Mouse (Mus musculus) embryonic facial prominence, embryonic 11.5 days (tissue): ENCODE results near the gene Ston2. TPM values are rescaled to one million over a fixed set of nuclear protein-coding genes. Genes with fewer than 3 reads are reported as not detected.

Experiments
- ATAC-seq: fragments of 200-750 bp; cut with Nextera tagmentation; replicated peaks from 2 replicates; pipeline ENCODE4 v1.8.0; 2017; ENCODE audit warnings: low read depth; ENCODE audit not compliant: insufficient number of reproducible peaks, low FRiP score, low TSS enrichment
- DNase-seq: peaks from one replicate; pipeline ENCODE4 v3.0.0-alpha.2; 2015; ENCODE audit warnings: low spot score
- H3K27ac ChIP-seq: fragments of 300-500 bp; sonication (generic); replicated peaks from 2 replicates; pipeline ENCODE4 v1.5.1; 2014; ENCODE audit warnings: mild to moderate bottlenecking, low read depth, low read length, control low read depth
- H3K27me3 ChIP-seq: fragments of 300-500 bp; sonication (generic); 2 replicates; pipeline ENCODE4 v1.6.1; 2014; ENCODE audit warnings: mild to moderate bottlenecking, low read length, moderate library complexity, mixed read lengths; ENCODE audit not compliant: control insufficient read depth, insufficient read depth
- H3K36me3 ChIP-seq: fragments of 300-500 bp; sonication (generic); replicated peaks from 2 replicates; pipeline ENCODE4 v1.6.1; 2014; ENCODE audit warnings: low read depth, mild to moderate bottlenecking, low read length, moderate library complexity, mixed read lengths; ENCODE audit not compliant: control insufficient read depth, insufficient read depth
- H3K4me1 ChIP-seq: fragments of 300-500 bp; sonication (generic); 2 replicates; pipeline ENCODE4 v1.6.1; 2014; ENCODE audit warnings: low read length, mixed read lengths; ENCODE audit not compliant: control insufficient read depth, insufficient read depth
- H3K4me2 ChIP-seq: fragments of 300-500 bp; sonication (generic); 2 replicates; pipeline ENCODE4 v1.6.1; 2014; ENCODE audit warnings: low read depth, mild to moderate bottlenecking, control low read depth, low read length, moderate library complexity
- H3K4me3 ChIP-seq: fragments of 300-500 bp; sonication (generic); 2 replicates; pipeline ENCODE4 v1.5.1; 2014; ENCODE audit warnings: low read depth, low read length, control low read depth
- H3K9ac ChIP-seq: fragments of 300-500 bp; sonication (generic); replicated peaks from 2 replicates; pipeline ENCODE4 v1.6.1; 2014; ENCODE audit warnings: mild to moderate bottlenecking, control low read depth, low read length
- H3K9me3 ChIP-seq: fragments of 300-500 bp; sonication (generic); replicated peaks from 2 replicates; pipeline ENCODE4 v1.6.1; 2016; ENCODE audit warnings: mild to moderate bottlenecking, low read length, inconsistent platforms, mixed read lengths; ENCODE audit not compliant: control insufficient read depth
- WGBS: fragments of 180-500 bp; shearing (Covaris S2); extraction: QIAGEN DNeasy Blood & Tissue Kit; methylation state at CpG from one replicate; pipeline ENCODE4 v1.1.7; 2014; 5-methylcytosine and 5-hydroxymethylcytosine counted together
- polyA plus RNA-seq: library from polyadenylated mRNA; unstranded; fragments of >200 nt; fragmentation: Nextera tagmentation; extraction: Ambion mirVana; gene quantifications from 2 replicates; pipeline ENCODE4 v1.2.1, GENCODE M21; 2014

Gene Ston2
- polyA plus RNA-seq, 1 experiment from 2014 or later: 5.4 TPM

DNA sequence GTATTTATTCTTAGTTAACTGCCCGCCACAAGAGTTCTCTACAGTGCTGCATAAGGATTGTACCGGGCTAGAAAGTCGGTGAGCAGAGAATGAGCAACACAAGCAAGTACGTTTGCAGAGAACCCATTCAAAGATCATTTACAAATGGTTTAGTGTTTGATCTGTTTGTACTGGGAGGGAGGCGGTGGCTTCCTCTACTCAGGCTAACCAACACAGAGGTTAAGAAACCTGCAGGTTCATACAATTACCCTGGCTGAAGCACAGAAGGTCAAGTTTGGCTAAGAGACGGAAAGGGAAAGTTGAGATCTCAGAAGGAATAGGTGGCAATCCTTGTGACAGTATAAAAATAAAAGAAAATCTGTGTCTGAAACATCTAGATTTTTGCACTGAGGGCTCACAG, 72.5 kb downstream of the Ston2 start:
- Histone ChIP-seq H3K4me3 (no peak overlapping the region), H3K27ac (no peak overlapping the region), H3K9ac (no peak overlapping the region), H3K4me2 (no peak overlapping the region), H3K36me3 (no peaks in the 10 kb centered on the region), H3K27me3 (no peaks in the 10 kb centered on the region), H3K4me1 (no peaks in the 10 kb centered on the region), H3K9me3 (no peaks in the 10 kb centered on the region)
- DNase-seq (no peak), ATAC-seq (no peak)
- WGBS: 77% methylated on average over 6 of the region's 6 CpGs

DNA sequence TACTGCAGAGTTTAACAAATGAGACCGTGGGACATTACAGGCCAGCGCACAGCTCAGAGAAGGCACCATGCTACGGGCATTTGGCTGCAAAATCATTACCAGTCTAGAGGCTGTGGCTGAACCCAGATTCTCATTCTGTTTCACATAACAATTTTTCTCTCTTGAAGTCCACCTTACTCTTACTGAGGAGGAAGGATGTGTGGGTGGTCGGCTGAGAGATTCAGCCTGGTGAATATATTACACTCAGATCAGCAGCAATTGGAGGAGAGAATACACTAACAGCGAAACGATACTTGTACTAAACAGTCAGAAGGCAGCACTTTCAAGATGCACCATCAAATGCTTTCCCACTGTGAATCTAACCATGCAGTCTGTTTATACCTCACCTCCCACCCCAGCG, 74.8 kb downstream of the Ston2 start:
- no peak overlapping the region for H3K4me3 ChIP-seq
- 90% methylated on average over 7 of the region's 7 CpGs for WGBS
- H3K27ac ChIP-seq: no peak overlapping the region
- ATAC-seq (no peak), DNase-seq (no peak)
- H3K27me3 ChIP-seq: no peaks in the 10 kb centered on the region
- no peaks in the 10 kb centered on the region for H3K9me3 ChIP-seq
- H3K4me1 ChIP-seq: no peaks in the 10 kb centered on the region
- H3K36me3 ChIP-seq: no peaks in the 10 kb centered on the region
- H3K9ac ChIP-seq: no peak overlapping the region
- H3K4me2 ChIP-seq: no peak overlapping the region

DNA sequence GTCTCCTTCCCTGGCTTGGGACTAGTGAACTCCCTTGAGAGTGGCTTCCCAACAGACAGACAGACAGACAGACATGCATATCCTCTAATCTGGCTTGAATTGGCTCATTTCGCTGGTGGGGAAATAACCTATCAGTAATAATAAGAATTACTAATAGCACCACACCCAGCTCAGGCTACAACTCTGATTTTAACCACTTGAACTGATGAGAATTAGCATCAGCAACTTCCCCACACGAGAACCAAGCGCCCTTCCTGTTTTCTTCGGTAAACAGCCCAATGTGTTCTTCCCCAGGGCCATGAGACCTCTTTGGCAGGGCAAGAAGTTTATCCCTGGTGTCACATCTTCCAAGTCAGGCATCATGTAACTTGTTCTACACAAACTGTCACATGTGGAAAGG, 76.5 kb downstream of the Ston2 start:
- DNase-seq (no peak), ATAC-seq (no peak)
- H3K27me3 ChIP-seq: no peaks in the 10 kb centered on the region
- H3K27ac ChIP-seq: no peak overlapping the region
- no peak overlapping the region for H3K4me2 ChIP-seq
- no peaks in the 10 kb centered on the region for H3K4me1 ChIP-seq
- no peak overlapping the region for H3K4me3 ChIP-seq
- WGBS: 83% methylated on average over 4 of the region's 4 CpGs
- H3K9me3 ChIP-seq: no peaks in the 10 kb centered on the region
- no peaks in the 10 kb centered on the region for H3K36me3 ChIP-seq
- no peak overlapping the region for H3K9ac ChIP-seq

DNA sequence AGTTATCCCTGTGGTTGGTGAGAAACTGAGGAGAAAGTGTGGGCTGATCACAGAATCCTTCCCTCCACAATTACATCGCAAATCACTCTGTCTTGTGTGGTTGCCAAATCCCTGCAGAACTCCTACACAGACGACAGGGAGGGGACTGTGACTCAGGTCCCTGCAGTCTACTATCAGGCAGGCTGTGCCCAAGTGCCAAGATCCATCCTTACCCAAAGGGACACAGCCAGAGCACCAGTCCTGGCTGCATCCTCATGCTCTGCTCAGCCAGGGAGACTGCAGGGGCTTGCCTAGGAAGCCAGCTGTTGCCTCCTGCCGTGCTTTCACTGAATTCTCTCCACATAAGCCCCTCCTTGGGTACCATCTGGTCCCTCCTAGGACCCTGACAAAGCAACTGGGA, 77.3 kb downstream of the Ston2 start:
- Histone ChIP-seq H3K4me2 (no peak overlapping the region), H3K4me3 (no peak overlapping the region), H3K27me3 (no peaks in the 10 kb centered on the region), H3K9ac (no peak overlapping the region), H3K4me1 (no peaks in the 10 kb centered on the region), H3K9me3 (no peaks in the 10 kb centered on the region), H3K36me3 (no peaks in the 10 kb centered on the region), H3K27ac (no peak overlapping the region)
- no peak for DNase-seq
- ATAC-seq: no peak
- WGBS: 57% methylated on average over 3 of the region's 3 CpGs

DNA sequence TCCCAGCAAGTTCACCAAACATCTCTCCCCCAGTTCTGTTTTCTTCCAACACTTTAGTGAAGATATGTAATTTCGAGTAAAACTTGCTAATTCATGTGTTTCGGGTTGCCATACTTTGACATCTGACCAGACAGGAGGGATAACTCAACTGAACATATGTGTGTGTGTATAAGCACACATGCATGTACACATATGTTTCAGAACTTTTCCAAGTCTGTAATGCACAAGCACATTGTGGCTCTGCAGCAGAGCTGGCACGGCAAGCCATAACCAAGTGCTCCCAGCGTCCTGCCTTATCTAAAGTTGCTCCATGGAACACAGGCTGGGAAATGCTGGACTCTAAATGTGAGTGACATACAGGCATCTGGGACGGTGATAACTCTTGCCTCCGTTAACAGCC, 78.6 kb downstream of the Ston2 start:
- H3K4me2 ChIP-seq: no peak overlapping the region
- H3K27ac ChIP-seq: no peak overlapping the region
- H3K4me1 ChIP-seq: no peaks in the 10 kb centered on the region
- ATAC-seq (no peak), DNase-seq (no peak)
- no peak overlapping the region for H3K4me3 ChIP-seq
- H3K9ac ChIP-seq: no peak overlapping the region
- no peaks in the 10 kb centered on the region for H3K27me3 ChIP-seq
- no peaks in the 10 kb centered on the region for H3K9me3 ChIP-seq
- no peaks in the 10 kb centered on the region for H3K36me3 ChIP-seq
- 77% methylated on average over 6 of the region's 6 CpGs for WGBS

DNA sequence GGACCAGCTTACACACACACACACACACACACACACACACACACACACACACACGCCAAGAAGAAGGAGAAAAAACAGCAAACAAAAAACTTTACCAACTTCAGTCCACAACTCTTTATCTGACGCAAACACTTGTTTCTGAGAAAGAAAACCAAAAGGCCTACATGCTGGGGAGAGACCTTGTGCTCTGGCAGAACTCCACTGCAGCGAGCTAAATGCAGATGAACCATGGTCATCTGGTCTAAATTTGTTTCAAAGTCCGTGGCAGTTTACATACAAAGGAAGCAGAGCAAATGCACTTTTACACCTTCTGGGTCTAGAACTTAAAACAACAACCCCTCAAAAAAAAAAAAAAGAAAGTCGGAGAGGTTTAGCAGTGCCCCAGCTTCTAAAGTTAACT, 79.0 kb downstream of the Ston2 start:
- Histone ChIP-seq H3K27me3 (no peaks in the 10 kb centered on the region), H3K9me3 (no peaks in the 10 kb centered on the region), H3K9ac (no peak overlapping the region), H3K4me1 (no peaks in the 10 kb centered on the region), H3K4me2 (no peak overlapping the region), H3K36me3 (no peaks in the 10 kb centered on the region), H3K27ac (no peak overlapping the region), H3K4me3 (no peak overlapping the region)
- ATAC-seq: no peak
- 53% methylated on average over 5 of the region's 5 CpGs for WGBS
- DNase-seq: no peak

DNA sequence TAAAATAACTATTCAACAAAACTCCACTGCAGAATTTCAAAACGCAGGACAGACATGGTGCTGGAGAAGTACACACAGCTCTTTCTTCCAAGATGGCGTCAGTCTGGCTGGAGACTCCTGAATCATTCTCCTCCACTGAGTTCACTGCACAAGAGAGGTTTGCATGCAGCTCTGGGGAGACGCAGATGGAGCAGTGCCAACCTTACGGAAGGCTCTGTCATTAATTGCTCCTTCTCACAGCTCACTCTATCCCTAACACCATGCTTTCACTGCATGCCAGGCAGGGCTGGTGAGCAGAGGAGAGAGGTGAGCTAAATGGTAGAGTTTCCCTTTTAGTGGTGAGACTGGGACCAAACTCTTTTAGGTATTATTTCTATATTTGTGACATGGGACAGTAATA, 80.4 kb downstream of the Ston2 start:
- no peaks in the 10 kb centered on the region for H3K9me3 ChIP-seq
- ATAC-seq (no peak), DNase-seq (no peak)
- H3K27me3 ChIP-seq: no peaks in the 10 kb centered on the region
- H3K4me2 ChIP-seq: no peak overlapping the region
- 96% methylated on average over 4 of the region's 4 CpGs for WGBS
- no peaks in the 10 kb centered on the region for H3K4me1 ChIP-seq
- H3K9ac ChIP-seq: no peak overlapping the region
- no peaks in the 10 kb centered on the region for H3K36me3 ChIP-seq
- no peak overlapping the region for H3K27ac ChIP-seq
- H3K4me3 ChIP-seq: no peak overlapping the region

DNA sequence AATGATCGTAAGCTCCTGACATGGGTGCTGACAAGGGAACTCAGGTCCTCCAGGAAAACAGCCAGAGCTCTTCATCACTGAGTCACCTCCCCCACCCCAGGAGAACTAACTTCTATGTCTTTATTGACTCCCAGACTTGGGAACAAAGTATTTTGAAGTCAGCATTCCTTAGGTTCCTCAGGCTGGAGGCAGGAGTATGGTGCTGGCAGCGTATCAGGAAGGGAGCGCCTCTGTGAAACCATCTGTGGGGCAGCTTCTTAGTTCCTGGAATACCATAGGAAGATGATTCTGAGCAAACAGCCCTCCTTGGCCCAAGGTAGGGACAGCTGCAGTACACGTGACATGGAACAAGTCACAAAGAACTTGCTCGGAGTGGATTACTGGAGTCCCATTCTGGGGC, 84.7 kb downstream of the Ston2 start:
- ATAC-seq (no peak), DNase-seq (no peak)
- Histone ChIP-seq H3K9me3 (no peaks in the 10 kb centered on the region), H3K36me3 (no peaks in the 10 kb centered on the region), H3K4me2 (no peak overlapping the region), H3K27ac (no peak overlapping the region), H3K27me3 (no peaks in the 10 kb centered on the region), H3K4me3 (no peak overlapping the region), H3K9ac (no peak overlapping the region), H3K4me1 (no peaks in the 10 kb centered on the region)
- 82% methylated on average over 5 of the region's 5 CpGs for WGBS

DNA sequence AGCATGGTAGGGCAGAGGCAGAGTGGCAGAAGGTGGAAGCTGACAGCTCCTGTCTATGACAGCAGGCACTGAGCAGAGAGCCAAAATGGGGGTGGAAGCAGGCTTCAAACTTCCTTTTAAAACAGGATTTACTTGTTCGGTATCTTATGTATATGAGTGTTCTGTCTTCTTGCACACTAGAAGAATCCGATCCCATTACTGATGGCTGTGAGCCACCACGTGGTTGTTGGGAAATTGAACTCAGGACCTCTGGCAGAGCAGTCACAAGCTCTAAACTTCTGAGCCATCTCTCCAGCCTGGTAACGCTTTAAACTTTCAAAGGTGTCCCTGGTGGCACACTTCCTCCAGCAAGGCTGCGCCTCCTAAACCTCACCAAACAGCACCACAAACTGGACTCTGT, 85.4 kb downstream of the Ston2 start:
- no peak overlapping the region for H3K4me3 ChIP-seq
- DNase-seq: no peak
- H3K9ac ChIP-seq: no peak overlapping the region
- H3K27me3 ChIP-seq: no peaks in the 10 kb centered on the region
- ATAC-seq: no peak
- no peak overlapping the region for H3K4me2 ChIP-seq
- H3K9me3 ChIP-seq: no peaks in the 10 kb centered on the region
- no peaks in the 10 kb centered on the region for H3K4me1 ChIP-seq
- 89% methylated on average over 5 of the region's 5 CpGs for WGBS
- H3K27ac ChIP-seq: no peak overlapping the region
- H3K36me3 ChIP-seq: no peaks in the 10 kb centered on the region
